Mouse (Mus musculus) layer of hippocampus, adult 9-11 months (tissue): Measurements from ENCODE around the gene Mylip.
A peak's percentile ranks its signal among the peaks of the same experiment; 100 is the strongest.

Experiments used
- DNase-seq: peaks from one replicate; pipeline ENCODE4 v3.0.0; 2022

Gene Mylip

GRCm38 (mm10) chr13:45389448-45390311, at the start of gene Mylip:
Gene Mylip (plus strand): TSS chr13:45389742.
- peak; percentile 99 for DNase-seq

- DNase-seq = no peak
Observed at GRCm38 (mm10) chr13:45341991-45342390, 47.6 kb upstream of the Mylip start.

- DNase-seq = no peak
Observed at GRCm38 (mm10) chr13:45343541-45343940, 46.0 kb upstream of the Mylip start.

DNA sequence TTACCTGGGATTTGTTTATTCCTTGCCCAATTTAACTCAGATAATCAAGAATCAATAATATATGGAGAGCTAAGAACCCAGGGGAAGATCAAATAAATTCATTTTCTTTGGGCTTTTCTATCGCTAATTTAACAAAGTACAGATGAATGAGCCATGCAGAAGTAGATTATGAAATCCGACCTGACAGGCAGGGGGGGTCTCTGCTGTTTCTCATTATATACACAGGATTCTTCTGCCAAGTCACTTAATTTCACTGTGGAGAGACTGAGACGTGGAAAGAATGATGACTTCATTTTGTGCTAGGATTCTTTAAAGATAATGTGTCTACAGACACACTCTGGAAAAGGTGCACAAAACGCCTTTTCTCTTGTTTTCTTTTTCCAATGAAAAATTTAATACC, 45.6 kb upstream of the Mylip start:
- DNase-seq = no peak

DNA sequence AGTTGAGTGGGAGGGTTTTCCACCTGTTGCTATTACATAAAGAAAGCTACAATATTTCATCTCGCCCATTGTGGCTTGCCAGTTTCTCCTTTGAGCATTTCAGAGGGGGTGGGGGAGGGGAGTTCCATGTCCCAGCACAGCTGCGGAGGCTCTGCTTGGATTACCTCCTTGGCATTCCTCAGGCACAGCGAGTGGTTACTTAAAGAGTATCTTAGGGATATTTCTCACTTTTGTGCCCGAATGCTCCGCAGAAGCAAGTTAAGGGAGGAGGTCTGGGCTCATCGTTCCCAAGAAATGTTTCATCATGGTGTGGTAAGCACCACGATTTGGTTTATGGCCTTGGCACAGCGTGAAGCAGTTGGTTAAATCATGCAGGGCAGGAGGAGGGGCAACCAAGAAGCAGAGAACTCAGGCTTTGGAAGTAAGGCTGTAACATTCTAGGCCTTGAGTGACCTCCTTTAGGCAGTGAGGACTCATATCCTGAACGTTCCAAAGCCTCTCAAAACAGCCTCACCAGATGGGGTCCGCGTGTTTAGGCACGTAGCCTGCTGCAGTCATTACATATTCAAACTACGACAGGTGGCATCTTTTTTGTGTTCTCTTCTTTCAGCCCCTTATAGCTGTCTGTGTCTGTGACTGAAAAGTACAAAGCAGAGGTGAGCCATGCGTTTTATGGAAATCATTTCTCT, 43.9 kb upstream of the Mylip start:
- DNase-seq = no peak

- DNase-seq = no peak
Observed at GRCm38 (mm10) chr13:45351483-45351882, 38.1 kb upstream of the Mylip start.

GRCm38 (mm10) chr13:45354824-45355223, 34.7 kb upstream of the Mylip start:
- DNase-seq = no peak

DNA sequence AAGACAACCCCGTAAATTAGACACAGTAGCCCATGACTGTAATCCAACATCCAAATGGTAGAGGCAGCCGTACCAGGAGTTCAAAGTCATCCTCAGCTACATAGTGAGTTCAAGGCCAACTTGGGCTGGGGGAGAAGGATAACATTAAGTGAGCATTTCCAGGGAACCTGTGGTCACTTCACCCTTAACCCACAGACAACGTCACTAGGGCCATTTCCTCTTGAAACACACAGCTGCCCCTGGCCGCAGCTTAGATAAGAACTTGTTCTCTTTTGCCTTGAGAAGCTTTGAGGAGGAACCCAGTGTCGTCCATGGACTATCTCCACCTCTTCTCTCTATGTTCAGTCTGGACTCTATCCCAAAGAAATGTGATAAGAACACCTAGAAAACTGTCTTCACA, 31.3 kb upstream of the Mylip start:
- DNase-seq = peak; percentile 8

- DNase-seq = no peak
Observed at GRCm38 (mm10) chr13:45358676-45359323, 30.7 kb upstream of the Mylip start.

- no peak for DNase-seq
Observed at GRCm38 (mm10) chr13:45365788-45366187, 23.8 kb upstream of the Mylip start.

DNA sequence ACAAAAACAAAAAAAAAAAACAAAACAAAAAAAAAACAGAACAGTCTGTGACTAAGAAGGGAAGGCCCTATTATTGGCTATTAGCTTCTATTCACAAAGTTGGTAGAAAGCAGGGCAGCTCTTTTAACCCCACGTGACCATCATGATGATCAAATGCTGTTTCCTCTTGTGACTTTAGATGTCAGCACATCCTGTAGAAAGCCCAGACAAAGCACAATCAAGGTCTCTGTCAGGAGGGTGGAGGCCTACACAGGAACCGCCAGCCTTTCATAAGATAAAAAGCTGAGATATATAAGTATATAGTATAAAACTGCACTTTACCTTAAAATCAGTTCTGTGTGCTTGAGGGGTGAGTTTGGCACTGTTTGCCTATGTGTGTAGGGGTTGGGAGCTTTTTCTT, 17.9 kb upstream of the Mylip start:
- no peak for DNase-seq

DNA sequence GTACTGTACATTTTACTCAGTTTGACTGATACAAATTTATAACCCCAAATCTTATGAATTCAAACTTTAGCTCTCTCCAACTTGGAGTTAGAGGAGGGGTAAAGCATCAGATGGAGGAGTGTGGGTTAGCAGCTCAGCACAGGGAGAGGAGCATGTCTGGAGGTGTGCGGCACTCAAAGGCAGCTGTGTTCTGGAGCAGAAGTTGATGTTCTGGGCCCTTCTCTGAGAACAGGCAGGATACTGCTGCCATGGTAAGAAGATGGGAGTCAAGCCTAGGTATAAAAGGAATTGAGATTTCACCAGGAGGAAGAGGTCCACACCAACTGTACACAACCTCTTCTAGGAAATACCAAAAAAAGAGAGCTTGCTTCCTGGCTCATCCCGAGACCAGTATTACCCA, 17.1 kb upstream of the Mylip start:
- DNase-seq = no peak

GRCm38 (mm10) chr13:45374846-45375245, 14.7 kb upstream of the Mylip start:
- DNase-seq = no peak

DNA sequence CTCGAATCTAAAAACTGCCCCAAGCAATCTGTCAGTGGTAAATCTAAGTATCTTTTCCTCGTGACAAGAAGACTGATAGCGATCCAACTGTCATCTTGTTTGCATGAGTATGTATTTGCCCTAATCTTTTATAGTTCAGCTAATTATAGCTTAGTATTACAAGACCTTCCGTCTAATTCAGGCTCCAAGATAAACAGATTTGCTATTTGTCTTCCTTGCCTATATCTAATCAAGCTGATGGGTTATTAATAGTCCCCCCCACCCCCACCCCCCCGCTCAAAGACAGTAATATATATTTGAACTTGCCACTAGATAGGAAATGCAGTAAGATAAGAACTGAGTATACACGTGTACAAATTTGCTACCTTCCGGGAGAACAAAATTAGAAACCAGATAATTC, 7.3 kb upstream of the Mylip start:
- no peak for DNase-seq

GRCm38 (mm10) chr13:45384636-45385035, 4.9 kb upstream of the Mylip start:
- no peak for DNase-seq

DNA sequence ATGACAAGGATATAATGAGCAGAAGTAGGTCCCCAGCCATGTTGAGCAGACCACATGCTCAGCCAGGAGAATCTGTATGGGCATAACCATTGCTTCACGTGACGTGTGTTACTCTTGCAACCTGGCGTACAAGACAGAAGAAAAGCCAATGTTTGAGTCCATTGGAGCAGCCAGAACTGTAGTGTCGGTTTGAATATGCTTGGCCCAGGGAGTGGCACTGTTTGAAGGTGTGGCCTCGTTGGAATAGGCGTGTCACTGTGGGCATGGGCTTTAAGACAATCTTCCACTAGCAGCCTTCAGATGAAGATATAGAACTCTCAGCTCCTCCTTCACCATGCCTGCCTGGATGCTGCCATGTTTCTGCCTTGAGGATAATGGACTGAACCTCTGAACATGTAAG, 4.0 kb upstream of the Mylip start:
- no peak for DNase-seq

- DNase-seq = peak; percentile 41
Observed at GRCm38 (mm10) chr13:45386253-45386652, 3.3 kb upstream of the Mylip start.

- no peak for DNase-seq
Observed at GRCm38 (mm10) chr13:45387231-45387630, 2.3 kb upstream of the Mylip start.

- DNase-seq = no peak
Observed at GRCm38 (mm10) chr13:45388254-45388805, 1.2 kb upstream of the Mylip start.

- DNase-seq = no peak
Observed at GRCm38 (mm10) chr13:45388889-45389288, 653 bp upstream of the Mylip start.

GRCm38 (mm10) chr13:45390312-45390961, 895 bp downstream of the Mylip start:
- no peak for DNase-seq

DNA sequence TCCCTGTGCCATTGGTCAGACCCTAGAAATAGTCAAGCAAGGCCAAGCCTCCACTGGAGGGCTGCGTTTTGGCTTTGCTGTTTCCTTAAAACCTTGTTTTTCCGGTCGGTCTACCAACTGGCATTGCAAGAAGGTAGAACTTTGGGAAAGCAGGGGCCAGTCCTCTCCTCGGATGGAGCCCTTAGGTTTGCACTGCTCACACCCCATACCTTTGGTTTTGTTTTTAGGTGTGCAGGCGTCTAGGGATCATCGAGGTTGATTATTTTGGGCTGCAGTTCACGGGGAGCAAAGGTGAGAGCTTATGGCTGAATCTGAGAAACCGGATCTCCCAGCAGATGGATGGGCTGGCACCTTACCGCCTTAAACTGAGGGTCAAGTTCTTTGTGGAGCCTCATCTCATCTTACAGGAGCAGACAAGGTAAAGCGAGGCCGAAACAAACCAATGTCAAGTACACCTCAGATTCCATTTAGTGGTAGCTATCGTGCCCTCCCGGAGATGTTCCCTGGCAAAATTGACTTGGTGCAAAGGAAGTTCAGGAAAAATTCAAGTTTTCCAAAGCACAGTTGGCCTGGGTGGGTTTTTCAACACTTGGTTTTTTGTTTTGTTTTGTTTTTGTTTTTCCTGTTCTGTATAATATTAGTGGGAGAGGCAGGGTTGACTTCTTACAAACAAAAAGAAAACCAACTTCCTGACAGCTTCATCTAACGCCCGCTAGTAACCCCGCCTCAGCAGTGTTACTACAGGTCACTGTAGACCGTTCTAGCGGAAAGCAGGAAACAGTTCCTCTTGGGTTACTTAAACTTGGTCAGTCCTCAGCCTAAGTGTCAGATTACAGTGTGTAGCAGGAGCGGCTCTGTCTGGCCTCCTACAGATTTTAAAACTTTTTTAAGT, 1.7 kb downstream of the Mylip start:
- no peak for DNase-seq
